Mouse (Mus musculus) C2C12 (cell line): Measurements from ENCODE around the gene Clasp1. TPM values are rescaled to one million over a fixed set of nuclear protein-coding genes. Genes with fewer than 3 reads are reported as not detected.

Source experiments
- H3K27me3 ChIP-seq: one replicate; pipeline ENCODE4 v1.6.1; 2011; ENCODE audit not compliant: control insufficient read depth, insufficient read depth, insufficient read length
- H3K36me3 ChIP-seq: one replicate; pipeline ENCODE4 v1.6.1; 2011; ENCODE audit not compliant: control insufficient read depth, insufficient read depth
- H3K4me3 ChIP-seq: one replicate; pipeline ENCODE4 v1.5.1; 2011; ENCODE audit warnings: mild to moderate bottlenecking, control low read depth; ENCODE audit not compliant: poor library complexity, insufficient read depth, severe bottlenecking
- H3K79me2 ChIP-seq: one replicate; pipeline ENCODE4 v1.6.1; 2011; ENCODE audit not compliant: control insufficient read depth, insufficient read depth
- H3K79me3 ChIP-seq: one replicate; pipeline ENCODE4 v1.6.1; 2011; ENCODE audit warnings: low read depth, control low read depth
- H3ac ChIP-seq: one replicate; pipeline ENCODE3; 2011; ENCODE audit warnings: low read depth; ENCODE audit not compliant: control insufficient read depth, insufficient read length
- CEBPB ChIP-seq: IDR thresholded peaks from one replicate; pipeline ENCODE4 v1.6.1; 2011; ENCODE audit warnings: low read depth, mild to moderate bottlenecking, control low read depth, moderate library complexity
- CTCF ChIP-seq: IDR thresholded peaks from one replicate; pipeline ENCODE4 v1.5.1; 2011; ENCODE audit not compliant: control insufficient read depth, insufficient read depth, insufficient read length
- FOSL1 ChIP-seq: IDR thresholded peaks from one replicate; pipeline ENCODE4 v1.8.0; 2011; ENCODE audit warnings: mild to moderate bottlenecking, low read length; ENCODE audit not compliant: poor library complexity, insufficient read depth, severe bottlenecking
- MAX ChIP-seq: IDR thresholded peaks from one replicate; pipeline ENCODE4 v1.6.1; 2011; ENCODE audit warnings: mild to moderate bottlenecking, control low read depth
- MYOD1 ChIP-seq: IDR thresholded peaks from one replicate; pipeline ENCODE4 v1.6.1; 2011; ENCODE audit warnings: low read depth; ENCODE audit not compliant: control insufficient read depth, insufficient read length
- MYOG ChIP-seq: IDR thresholded peaks from one replicate; pipeline ENCODE4 v1.6.1; 2011; ENCODE audit not compliant: control insufficient read depth, insufficient read length; ENCODE audit errors: extremely low read depth
- USF1 ChIP-seq: IDR thresholded peaks from one replicate; pipeline ENCODE4 v1.6.1; 2011; ENCODE audit warnings: low read depth, mild to moderate bottlenecking, control low read depth, moderate library complexity
- long read RNA-seq, 2 experiments: library from polyadenylated mRNA; unstranded; transcript quantifications; one replicate each; pipeline ENCODE4 v2.0.0; 2019 to 2020
- polyA plus RNA-seq: library from polyadenylated mRNA; unstranded; fragments of >200 nt; fragmentation: generic; extraction: Trizol; gene quantifications from one replicate; pipeline ENCODE4 v1.2.1, GENCODE M21; 2012; ENCODE audit warnings: missing spikeins

Clasp1 gene
- 19.4 TPM for polyA plus RNA-seq
- long read RNA-seq, experiment 1, full-length matches to known transcripts, result 5 of 10 reads
- long read RNA-seq, experiment 1, partial matches to known transcripts, result 3 of 10 reads
- long read RNA-seq, experiment 1, other reads (novel, unspliced or antisense), result 2 of 10 reads
- long read RNA-seq, experiment 2, full-length matches to known transcripts, result 9 of 35 reads
- long read RNA-seq, experiment 2, partial matches to known transcripts, result 11 of 35 reads
- long read RNA-seq, experiment 2, other reads (novel, unspliced or antisense), result 15 of 35 reads

DNA sequence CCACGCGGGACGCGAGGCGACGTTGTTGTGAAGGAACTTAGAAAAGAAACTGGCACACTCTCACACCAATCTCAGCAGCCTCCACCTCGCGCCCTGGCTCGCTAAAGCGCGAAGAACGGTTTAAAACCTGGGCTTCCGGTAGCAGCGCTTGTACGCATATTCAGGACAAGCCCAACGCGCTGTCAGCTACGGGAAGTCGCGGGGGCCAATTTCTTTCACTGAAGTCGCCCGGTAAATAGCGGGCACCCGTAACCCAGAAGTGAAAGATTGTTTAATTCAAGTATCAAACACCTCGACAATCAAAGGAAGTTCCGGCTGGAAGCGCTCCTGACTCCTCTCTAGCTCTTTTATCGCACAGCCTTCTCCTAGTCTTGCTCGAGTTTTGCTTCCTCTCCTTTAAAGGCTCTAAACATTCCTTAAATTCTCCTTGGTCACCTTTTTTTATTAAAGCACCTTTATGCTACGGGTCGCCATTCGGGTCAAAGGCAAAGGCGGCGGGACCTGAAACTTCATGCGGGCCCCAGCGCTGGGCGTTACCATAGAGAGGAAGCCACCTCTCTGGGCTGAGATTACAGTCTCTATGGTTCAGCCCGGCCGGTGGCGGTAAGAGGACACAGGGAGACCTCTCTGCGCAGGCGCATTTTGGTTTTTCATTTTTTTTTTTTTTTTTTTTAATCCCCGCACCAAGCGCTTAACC, at the start of gene Clasp1:
Clasp1 (plus strand) TSS at position 302 of the 697 bp plus-strand sequence.
- TF ChIP-seq MAX (peak; percentile 47), FOSL1 (no peak)
- Histone ChIP-seq H3ac (peak within 1 kb of the TSS; percentile 80), H3K79me2 (peaks cover 67% of the 10 kb centered on the region), H3K36me3 (peaks cover 28% of the 10 kb centered on the region), H3K4me3 (peak within 1 kb of the TSS; percentile 89), H3K79me3 (peaks cover 45% of the 10 kb centered on the region), H3K27me3 (no peaks in the 10 kb centered on the region)

- no peak overlapping the region for H3ac ChIP-seq
- H3K36me3 ChIP-seq, result no peaks in the 10 kb centered on the region
- H3K27me3 ChIP-seq, result no peaks in the 10 kb centered on the region
- TF ChIP-seq CEBPB (no peak), CTCF (no peak), USF1 (no peak), MYOG (no peak), FOSL1 (no peak), MYOD1 (no peak), MAX (no peak)
- H3K79me2 ChIP-seq, result no peaks in the 10 kb centered on the region
- no peak overlapping the region for H3K4me3 ChIP-seq
- no peaks in the 10 kb centered on the region for H3K79me3 ChIP-seq
Measured at GRCm38 (mm10) chr1:118343649-118344435, 45.0 kb upstream of the Clasp1 start.

DNA sequence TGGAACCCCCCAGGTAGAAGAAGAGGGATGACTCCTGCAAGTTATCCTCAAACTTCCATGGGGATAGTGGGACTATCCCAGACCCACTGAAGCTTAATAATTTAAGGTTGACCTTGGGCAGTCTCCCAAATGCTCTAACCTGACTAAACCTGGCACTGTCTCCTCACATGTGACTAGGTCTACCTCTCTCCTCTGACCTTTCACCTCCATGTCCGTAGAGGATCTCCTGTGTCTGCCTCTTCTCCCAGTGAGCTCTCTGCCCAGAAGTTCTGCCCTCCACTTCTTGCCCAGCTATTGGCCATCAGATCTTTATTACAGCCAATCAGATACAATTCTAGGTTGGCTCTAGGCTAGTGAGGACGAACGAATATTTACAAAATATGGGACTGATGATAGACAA, 38.9 kb upstream of the Clasp1 start:
- Histone ChIP-seq H3K36me3 (no peaks in the 10 kb centered on the region), H3K79me3 (no peaks in the 10 kb centered on the region), H3K27me3 (no peaks in the 10 kb centered on the region), H3K4me3 (no peak overlapping the region), H3K79me2 (no peaks in the 10 kb centered on the region), H3ac (no peak overlapping the region)
- TF ChIP-seq MYOG (no peak), USF1 (no peak), CTCF (no peak), CEBPB (no peak), MYOD1 (no peak), FOSL1 (no peak), MAX (no peak)

DNA sequence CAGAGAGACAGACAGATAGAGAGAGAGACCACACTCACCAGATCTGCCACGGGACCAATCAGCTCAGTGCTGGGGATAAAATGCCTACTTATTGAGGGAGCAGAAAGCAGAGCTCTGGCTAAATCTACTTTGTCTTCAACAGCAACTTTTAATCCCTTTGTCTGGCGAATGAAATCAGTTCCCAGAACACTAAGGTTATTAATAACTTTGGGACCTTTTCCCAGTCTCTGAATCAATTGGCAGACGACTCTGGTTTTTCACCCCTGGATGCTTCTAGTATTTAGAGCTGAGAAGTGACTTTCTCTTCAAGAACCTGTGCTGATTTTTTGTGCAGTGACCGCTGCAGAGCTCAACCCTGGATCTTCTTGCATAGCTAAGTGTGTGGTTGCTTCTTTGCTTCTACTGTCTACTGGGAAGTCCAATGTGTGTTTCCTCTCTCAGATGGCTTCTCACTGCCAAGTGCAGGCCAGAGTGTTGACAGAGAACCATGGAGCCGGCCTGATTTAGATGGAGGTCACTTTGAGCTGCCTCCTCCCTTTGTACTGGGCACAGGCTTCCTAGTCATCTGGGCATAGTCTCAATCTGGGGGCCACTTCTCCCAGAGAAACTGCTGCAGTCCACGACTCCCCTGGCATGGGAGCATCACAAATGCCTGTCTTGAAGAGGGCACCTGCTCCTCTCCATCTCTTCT, 29.6 kb upstream of the Clasp1 start:
- H3ac ChIP-seq, result no peak overlapping the region
- no peaks in the 10 kb centered on the region for H3K79me2 ChIP-seq
- no peak overlapping the region for H3K4me3 ChIP-seq
- no peaks in the 10 kb centered on the region for H3K27me3 ChIP-seq
- TF ChIP-seq CEBPB (no peak), FOSL1 (no peak), MYOD1 (no peak)
- no peaks in the 10 kb centered on the region for H3K36me3 ChIP-seq
- H3K79me3 ChIP-seq, result no peaks in the 10 kb centered on the region

DNA sequence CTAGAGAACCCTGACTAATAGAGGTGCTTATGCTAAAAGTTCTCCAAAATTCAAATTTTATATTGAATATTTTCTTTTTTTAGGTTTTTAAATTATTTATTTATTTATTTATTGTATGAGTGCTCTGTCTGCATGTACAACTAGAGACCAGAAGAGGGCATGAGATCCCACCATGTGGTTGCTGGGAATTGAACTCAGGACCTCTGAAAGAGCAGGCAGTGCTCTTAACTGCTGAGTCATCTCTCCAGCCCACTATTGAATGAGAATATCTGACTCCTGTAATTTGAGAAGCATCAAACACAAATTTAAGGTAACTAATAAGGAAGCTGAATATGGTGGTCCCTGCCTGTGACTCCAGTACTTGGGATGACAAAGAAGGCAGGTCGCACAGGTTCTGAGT, 20.9 kb upstream of the Clasp1 start:
- Histone ChIP-seq H3K79me3 (no peaks in the 10 kb centered on the region), H3K27me3 (no peaks in the 10 kb centered on the region), H3ac (no peak overlapping the region), H3K4me3 (no peak overlapping the region), H3K36me3 (no peaks in the 10 kb centered on the region), H3K79me2 (no peaks in the 10 kb centered on the region)
- no peak for TF ChIP-seq CEBPB
- no peak for TF ChIP-seq MAX
- TF ChIP-seq FOSL1, result no peak
- no peak for TF ChIP-seq CTCF
- TF ChIP-seq USF1, result no peak
- no peak for TF ChIP-seq MYOG
- TF ChIP-seq MYOD1, result no peak
